Mouse (Mus musculus) G1E (cell line): ENCODE data around the gene Pdss1.

Source experiments
- CTCF ChIP-seq: IDR thresholded peaks from 2 replicates; pipeline ENCODE4 v1.5.1; 2012; ENCODE audit warnings: low read depth, low read length, inconsistent platforms, mixed read lengths
- GATA1 ChIP-seq: IDR thresholded peaks from 2 replicates; pipeline ENCODE4 v1.6.1; 2012; ENCODE audit warnings: borderline replicate concordance, low read length, inconsistent platforms, mixed read lengths

- TF ChIP-seq CTCF (no peak), GATA1 (no peak)
Observed at GRCm38 (mm10) chr2:22928259-22928658, 32.9 kb downstream of the Pdss1 start.
